Mouse (Mus musculus) stomach, postnatal 0 days (tissue): ENCODE results near the gene Prm3. TPM values are rescaled to one million over a fixed set of nuclear protein-coding genes. Genes with fewer than 3 reads are reported as not detected.

ENCODE experiments used
- ATAC-seq: fragments of 200-750 bp; cut with Nextera tagmentation; 2 replicates; pipeline ENCODE4 v1.8.0; 2017; ENCODE audit not compliant: low FRiP score, low TSS enrichment
- DNase-seq: peaks from one replicate; pipeline ENCODE4 v3.0.0-alpha.2; 2016; ENCODE audit warnings: low spot score
- H3K27ac ChIP-seq: fragments of 300-500 bp; sonication (generic); replicated peaks from 2 replicates; pipeline ENCODE4 v1.5.1; 2014; ENCODE audit warnings: mild to moderate bottlenecking, control low read depth
- H3K27me3 ChIP-seq: fragments of 300-500 bp; sonication (generic); 2 replicates; pipeline ENCODE4 v1.6.1; 2014; ENCODE audit warnings: low read length; ENCODE audit not compliant: control insufficient read depth, insufficient read depth
- H3K36me3 ChIP-seq: fragments of 300-500 bp; sonication (generic); 2 replicates; pipeline ENCODE4 v1.6.1; 2014; ENCODE audit warnings: low read length, mixed read lengths; ENCODE audit not compliant: control insufficient read depth, insufficient read depth
- H3K4me1 ChIP-seq: fragments of 300-500 bp; sonication (generic); replicated peaks from 2 replicates; pipeline ENCODE4 v1.6.1; 2014; ENCODE audit warnings: antibody characterized with exemption; ENCODE audit not compliant: control insufficient read depth, insufficient read depth
- H3K4me2 ChIP-seq: fragments of 300-500 bp; sonication (generic); replicated peaks from 2 replicates; pipeline ENCODE4 v1.6.1; 2014; ENCODE audit warnings: low read depth, mild to moderate bottlenecking, control low read depth, moderate library complexity
- H3K4me3 ChIP-seq: fragments of 300-500 bp; sonication (generic); 2 replicates; pipeline ENCODE4 v1.5.1; 2014; ENCODE audit warnings: low read depth, low read length, control low read depth
- H3K9ac ChIP-seq: fragments of 300-500 bp; sonication (generic); 2 replicates; pipeline ENCODE4 v1.6.1; 2014; ENCODE audit warnings: mild to moderate bottlenecking, low read length, control low read depth, mixed read lengths
- H3K9me3 ChIP-seq: fragments of 300-500 bp; sonication (generic); 2 replicates; pipeline ENCODE4 v1.6.1; 2016; ENCODE audit warnings: low read length; ENCODE audit not compliant: control insufficient read depth
- CTCF ChIP-seq: IDR thresholded peaks from 2 replicates; pipeline ENCODE4 v1.5.1; 2016; ENCODE audit warnings: antibody characterized with exemption, low read depth, mild to moderate bottlenecking, moderate library complexity
- EP300 ChIP-seq: optimal IDR thresholded peaks from 2 replicates; pipeline ENCODE3; 2016; ENCODE audit warnings: antibody characterized with exemption
- WGBS: fragments of 180-500 bp; shearing (Covaris S2); extraction: QIAGEN DNeasy Blood & Tissue Kit; methylation state at CpG from one replicate; pipeline ENCODE4 v1.1.7; 2014; 5-methylcytosine and 5-hydroxymethylcytosine counted together
- polyA plus RNA-seq: library from polyadenylated mRNA; unstranded; fragments of >200 nt; fragmentation: Nextera tagmentation; extraction: Ambion mirVana; gene quantifications from 2 replicates; pipeline ENCODE4 v1.2.1, GENCODE M21; 2015

The Prm3 gene
- polyA plus RNA-seq, 1 experiment from 2014 or later = not detected

DNA sequence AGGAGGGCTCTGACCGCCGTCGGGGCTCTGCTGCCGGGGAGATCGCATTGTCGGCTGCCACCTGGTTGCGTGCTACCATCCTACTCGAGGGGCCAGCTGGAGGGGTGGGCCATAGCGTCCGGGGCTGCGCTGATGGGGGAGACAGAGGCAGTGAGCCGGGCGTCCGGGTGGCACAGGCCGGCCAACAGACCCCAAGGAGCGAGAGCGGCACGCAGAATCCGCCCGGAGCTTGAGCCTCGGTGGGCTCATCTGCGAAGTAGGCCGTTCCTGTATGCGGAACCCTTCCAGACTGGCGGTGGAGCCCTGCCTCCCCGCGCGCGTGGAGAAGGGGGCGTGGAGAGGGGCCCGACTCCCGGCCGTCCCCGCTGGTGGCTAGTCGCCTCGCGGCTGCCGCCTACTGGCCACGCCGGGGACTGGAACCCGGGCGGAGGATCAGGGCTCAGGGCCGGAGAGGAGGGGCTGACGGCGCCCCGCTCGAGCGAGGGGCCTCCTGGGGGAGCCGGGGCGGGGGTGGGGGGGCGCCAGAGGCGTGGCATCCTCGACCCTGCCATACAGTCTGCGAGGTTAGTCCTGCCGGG lies 5.8 kb downstream of the Prm3 start:
- DNase-seq (peak; percentile 94), ATAC-seq (peak; percentile 82)
- peak overlapping the region; percentile 99 for H3K27ac ChIP-seq
- TF ChIP-seq EP300 (no peak), CTCF (peak; percentile 88)
- H3K4me1 ChIP-seq = peaks cover 15% of the 10 kb centered on the region
- peak overlapping the region; percentile 73 for H3K4me3 ChIP-seq
- no peaks in the 10 kb centered on the region for H3K9me3 ChIP-seq
- no peaks in the 10 kb centered on the region for H3K36me3 ChIP-seq
- H3K4me2 ChIP-seq = peak overlapping the region; percentile 96
- no peaks in the 10 kb centered on the region for H3K27me3 ChIP-seq
- peak overlapping the region; percentile 83 for H3K9ac ChIP-seq
- 0% methylated on average over 46 of the region's 55 CpGs for WGBS

DNA sequence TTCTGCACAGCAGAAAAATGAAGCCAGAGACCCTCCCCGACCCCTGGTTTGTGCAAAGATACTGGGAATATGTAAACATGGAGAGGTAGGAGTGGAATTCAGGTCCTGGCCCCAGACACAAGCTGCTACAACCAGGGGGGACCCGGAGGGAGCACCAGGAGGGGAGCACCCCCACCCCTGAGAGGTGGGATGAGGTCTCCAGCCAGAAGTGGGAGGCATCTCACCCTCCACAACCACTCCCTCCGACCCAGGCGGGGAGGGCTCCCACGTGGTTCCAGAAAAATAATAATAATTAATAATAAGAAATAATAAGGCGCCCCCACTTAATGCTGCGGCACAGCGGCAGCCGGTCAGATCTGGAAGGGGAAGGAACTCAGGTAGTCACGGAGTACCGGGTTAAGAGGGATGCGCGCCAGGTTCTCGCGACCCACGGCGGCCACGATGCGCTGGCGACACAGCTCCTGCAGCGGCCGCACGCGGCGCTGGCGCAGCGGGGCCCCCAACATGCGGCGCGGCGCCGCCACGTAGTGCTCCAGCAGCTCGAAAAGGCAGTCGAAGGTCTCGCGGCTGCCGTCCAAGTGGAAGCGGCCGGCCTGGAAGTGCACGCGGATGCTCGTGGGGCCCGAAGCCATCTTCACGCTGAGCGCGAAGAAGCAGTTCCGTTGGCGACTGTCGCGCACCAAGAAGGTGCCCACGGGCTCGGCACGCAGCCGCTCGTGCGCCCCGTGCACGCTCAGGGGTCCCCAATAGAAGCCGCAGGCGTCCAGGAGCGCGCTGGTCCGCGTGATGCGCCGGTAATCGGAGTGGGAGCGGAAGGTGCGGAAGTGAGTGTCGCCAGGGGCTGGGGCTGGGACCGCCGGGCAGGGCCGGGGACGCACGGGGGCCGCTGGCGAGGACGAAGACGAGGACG lies 6.6 kb downstream of the Prm3 start:
- no peaks in the 10 kb centered on the region for H3K9me3 ChIP-seq
- no peaks in the 10 kb centered on the region for H3K27me3 ChIP-seq
- H3K9ac ChIP-seq = peak overlapping the region; percentile 83
- H3K36me3 ChIP-seq = no peaks in the 10 kb centered on the region
- WGBS = 2% methylated on average over 81 of the region's 81 CpGs
- peak overlapping the region; percentile 96 for H3K4me2 ChIP-seq
- peak; percentile 1; the same call in 1 of the 2 replicates for ATAC-seq
- DNase-seq = peak; percentile 63
- peak; percentile 15; the same call in 1 of the 2 replicates for TF ChIP-seq CTCF
- no peak for TF ChIP-seq EP300
- peak overlapping the region; percentile 73 for H3K4me3 ChIP-seq
- peak overlapping the region; percentile 99 for H3K27ac ChIP-seq
- peaks cover 15% of the 10 kb centered on the region for H3K4me1 ChIP-seq

DNA sequence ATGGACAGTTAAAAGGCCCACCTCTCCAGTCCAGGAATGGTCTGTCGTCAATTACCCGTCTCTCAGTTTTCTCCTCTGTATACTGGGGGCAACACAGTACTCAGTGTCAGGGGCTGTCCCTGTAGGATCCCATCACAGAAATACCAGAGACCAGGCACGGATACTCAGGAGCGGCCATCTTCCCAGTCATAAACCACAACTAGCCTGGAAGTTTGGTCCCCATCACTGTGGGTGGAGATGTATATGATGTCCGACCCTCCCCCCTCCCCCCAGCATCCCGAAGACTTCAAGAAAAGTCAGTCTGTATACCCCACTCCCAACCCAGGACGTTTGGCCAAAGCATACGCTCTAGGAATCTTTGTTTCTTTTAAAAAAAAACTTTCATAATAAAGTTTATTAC lies 7.3 kb downstream of the Prm3 start:
- H3K36me3 ChIP-seq = no peaks in the 10 kb centered on the region
- peak overlapping the region; percentile 96 for H3K4me2 ChIP-seq
- no peaks in the 10 kb centered on the region for H3K9me3 ChIP-seq
- ATAC-seq = no peak
- no peak overlapping the region for H3K27ac ChIP-seq
- WGBS = 50% methylated on average over 8 of the region's 8 CpGs
- no peaks in the 10 kb centered on the region for H3K27me3 ChIP-seq
- no peak for DNase-seq
- peaks cover 15% of the 10 kb centered on the region for H3K4me1 ChIP-seq
- TF ChIP-seq CTCF (no peak), EP300 (no peak)
- H3K4me3 ChIP-seq = peak overlapping the region; percentile 73
- no peak overlapping the region for H3K9ac ChIP-seq

DNA sequence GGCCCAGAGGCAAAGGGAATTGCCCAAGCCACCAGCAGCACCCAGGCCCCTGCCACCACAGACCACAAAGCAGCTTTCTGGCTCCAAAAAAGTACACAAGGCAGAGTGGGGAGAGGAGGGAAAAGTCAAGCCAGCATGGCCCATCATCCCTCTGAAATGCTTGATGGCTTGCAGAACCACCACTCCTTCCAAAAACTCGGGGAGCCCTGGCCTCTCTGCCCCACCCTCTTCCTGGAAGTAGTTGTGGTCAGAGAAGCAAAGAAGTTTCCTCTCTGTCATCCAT lies 7.6 kb downstream of the Prm3 start:
- Histone ChIP-seq H3K9ac (0 out of 2 replicates have a peak overlapping the region, but pooled peaks have one; percentile 31), H3K27ac (0 out of 2 replicates have a peak overlapping the region, but pooled peaks have one; percentile 30), H3K4me2 (peak overlapping the region; percentile 96), H3K27me3 (no peaks in the 10 kb centered on the region), H3K4me1 (peaks cover 15% of the 10 kb centered on the region), H3K36me3 (no peaks in the 10 kb centered on the region), H3K9me3 (no peaks in the 10 kb centered on the region), H3K4me3 (peak overlapping the region; percentile 18)
- 5% methylated on average over 1 of the region's 1 CpGs for WGBS
- no peak for TF ChIP-seq CTCF
- no peak for TF ChIP-seq EP300
- no peak for ATAC-seq
- no peak for DNase-seq

DNA sequence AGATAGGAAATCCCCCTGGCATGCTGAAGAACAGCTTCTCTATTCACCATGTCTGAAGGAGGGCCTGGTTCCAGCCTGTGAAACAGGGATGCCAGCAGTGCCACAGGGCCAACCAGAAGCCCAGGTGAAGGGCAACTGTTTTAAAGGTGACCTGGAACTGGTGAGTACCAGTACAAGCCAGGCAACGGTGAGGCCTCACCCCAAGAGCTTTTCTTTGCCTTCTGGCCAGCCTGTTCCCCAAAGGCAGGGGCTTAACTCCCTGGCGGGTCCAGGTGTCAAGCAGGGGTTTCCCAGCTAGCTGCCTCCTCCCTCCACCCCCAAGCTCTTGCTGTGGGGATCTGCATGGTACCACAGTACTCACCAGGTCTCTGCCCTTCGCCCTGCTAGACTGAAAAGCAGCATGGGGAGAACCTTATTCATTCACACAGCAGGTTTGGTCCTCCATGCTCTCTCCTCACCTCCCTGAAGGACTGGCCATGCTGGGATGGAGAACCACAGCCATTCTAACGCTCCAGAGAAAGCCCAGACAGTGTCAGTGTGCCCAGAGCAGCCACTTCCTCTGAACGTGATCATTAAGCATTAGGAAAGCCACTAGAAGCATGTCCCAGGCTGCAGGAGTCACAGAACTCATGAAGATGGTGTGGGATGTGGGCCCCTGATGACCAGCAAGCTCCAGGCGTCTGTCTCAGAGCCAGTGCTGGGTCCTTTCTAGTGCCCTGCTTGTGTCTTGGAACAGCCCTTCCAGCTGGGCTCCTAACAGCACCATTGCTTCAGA lies 8.2 kb downstream of the Prm3 start:
- DNase-seq (no peak), ATAC-seq (no peak)
- H3K36me3 ChIP-seq = no peaks in the 10 kb centered on the region
- TF ChIP-seq EP300 = no peak
- H3K27ac ChIP-seq = 0 out of 2 replicates have a peak overlapping the region, but pooled peaks have one; percentile 30
- no peaks in the 10 kb centered on the region for H3K27me3 ChIP-seq
- peaks cover 15% of the 10 kb centered on the region for H3K4me1 ChIP-seq
- H3K4me3 ChIP-seq = no peak overlapping the region
- 48% methylated on average over 6 of the region's 6 CpGs for WGBS
- H3K4me2 ChIP-seq = peak overlapping the region; percentile 96
- H3K9ac ChIP-seq = peak overlapping the region; percentile 31; the same call in 1 of the 2 replicates
- no peaks in the 10 kb centered on the region for H3K9me3 ChIP-seq
